Mouse (Mus musculus) ES-E14 (cell line): ENCODE results near the gene Igfbp6.

ENCODE experiments used
- CHD2 ChIP-seq: IDR thresholded peaks from 2 replicates; pipeline ENCODE4 v1.6.1; 2014; ENCODE audit warnings: mild to moderate bottlenecking, low read depth, low read length, inconsistent platforms
- HCFC1 ChIP-seq: IDR thresholded peaks from 2 replicates; pipeline ENCODE4 v1.6.1; 2012; ENCODE audit warnings: low read length, inconsistent platforms, borderline replicate concordance; ENCODE audit not compliant: insufficient read depth
- MAFK ChIP-seq: IDR thresholded peaks from 2 replicates; pipeline ENCODE4 v1.6.1; 2014; ENCODE audit warnings: mild to moderate bottlenecking, low read depth, low read length, inconsistent platforms; ENCODE audit not compliant: insufficient read depth
- ZC3H11A ChIP-seq: IDR thresholded peaks from 2 replicates; pipeline ENCODE4 v1.6.1; 2012; ENCODE audit warnings: low read depth, mild to moderate bottlenecking, inconsistent platforms, low read length, borderline replicate concordance
- ZNF384 ChIP-seq: IDR thresholded peaks from 2 replicates; pipeline ENCODE4 v1.6.1; 2012; ENCODE audit warnings: low read depth, low read length, inconsistent platforms

DNA sequence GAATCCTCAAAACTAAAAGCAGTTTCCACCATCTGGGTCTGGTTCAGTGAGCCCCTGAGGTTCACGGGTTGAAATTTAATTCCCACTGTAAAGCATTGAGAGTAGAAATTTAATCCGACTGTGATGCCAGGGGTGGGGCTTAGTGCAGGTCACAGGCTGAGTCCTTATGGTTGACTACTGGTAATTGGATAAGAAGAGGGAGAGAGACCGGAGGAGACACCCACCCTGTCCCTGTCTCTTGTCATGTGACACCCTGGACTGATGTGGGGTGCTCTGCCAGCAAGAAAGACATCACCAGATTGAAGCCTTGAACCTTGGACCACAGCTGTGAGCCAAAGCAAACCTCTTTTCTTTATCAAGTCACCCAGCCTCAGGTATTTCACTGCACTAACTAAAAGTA, 38.9 kb downstream of the Igfbp6 start:
- no peak for TF ChIP-seq CHD2
- no peak for TF ChIP-seq ZC3H11A
- TF ChIP-seq HCFC1: no peak
- TF ChIP-seq MAFK: no peak
- TF ChIP-seq ZNF384: no peak
